Mouse (Mus musculus) thymus, postnatal 4 days (tissue): Measurements from ENCODE around the gene Grin2d.

Source experiments
- DNase-seq: peaks from one replicate; pipeline ENCODE4 v3.0.0; 2021

Grin2d gene

DNA sequence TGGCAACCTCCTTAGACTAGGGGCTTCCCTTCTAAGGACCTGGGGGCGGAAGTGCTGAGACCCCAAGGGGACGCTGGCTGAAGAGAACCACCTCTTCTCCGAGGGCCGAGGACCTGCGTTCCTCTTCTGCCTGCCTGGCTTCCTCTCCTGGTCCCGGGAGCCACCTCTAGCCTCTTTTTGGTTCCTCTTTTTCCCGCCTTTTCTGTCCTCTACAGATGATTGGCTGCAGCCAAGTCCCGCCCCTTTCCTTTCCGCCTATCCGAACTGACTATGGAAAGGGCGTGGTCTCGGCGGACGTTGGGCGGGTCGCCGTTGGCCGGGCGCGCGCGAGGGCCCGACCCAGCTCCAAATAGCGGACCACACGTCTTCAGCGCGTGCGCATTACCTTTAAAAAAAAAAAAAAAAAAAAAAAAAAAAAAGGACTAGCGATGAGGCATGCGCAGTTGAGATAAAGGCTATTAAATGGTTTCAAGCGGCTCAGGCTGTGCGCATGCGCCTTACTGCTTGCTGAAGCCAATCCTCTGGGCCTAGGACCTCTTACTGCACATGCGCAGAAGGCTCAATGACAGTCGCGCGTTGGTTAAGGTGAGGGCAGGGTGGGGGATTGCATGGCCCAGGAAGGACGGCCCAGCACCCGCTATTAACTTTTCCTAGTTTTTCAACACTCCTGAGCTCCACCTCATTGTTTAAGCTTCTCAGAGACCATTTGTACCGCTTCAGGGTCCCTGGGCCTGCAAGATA is 18.5 kb upstream of the Grin2d start, which contains the start of the genes Syngr4 and Tmem143:
Gene Syngr4, minus strand, starts transcription at position 198 of the 741 bp plus-strand sequence.
Gene Tmem143, plus strand, starts transcription at position 425 of the 741 bp plus-strand sequence.
- DNase-seq = peak; percentile 94

DNA sequence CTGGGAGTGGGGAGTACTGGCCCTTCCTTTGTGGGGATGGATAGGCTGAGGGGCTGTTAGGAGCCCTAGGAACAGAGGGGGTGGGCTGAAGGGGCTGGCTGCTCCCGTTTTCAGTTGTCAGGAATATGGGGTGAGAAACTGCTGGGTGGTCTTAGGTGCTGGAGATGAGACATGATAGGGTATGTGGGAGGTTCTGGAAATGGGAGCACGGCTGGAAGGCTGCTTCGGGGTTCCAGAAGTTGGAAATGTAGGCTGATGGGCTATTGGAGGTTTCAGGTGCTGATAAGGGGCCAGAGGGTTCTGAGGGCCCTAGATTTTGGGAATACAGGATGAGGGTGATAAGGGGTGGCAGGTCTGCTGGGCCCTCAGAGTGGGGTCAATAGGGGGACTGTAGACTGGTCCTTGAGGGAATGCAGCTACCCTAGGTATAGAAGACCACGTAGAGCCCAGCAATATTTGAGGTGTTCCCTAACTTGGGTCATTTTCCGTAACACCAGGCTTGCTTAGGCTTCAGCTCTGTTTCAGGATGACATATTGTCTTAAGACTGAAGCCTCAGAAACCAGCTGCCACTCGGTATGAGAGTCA is 17.8 kb upstream of the Grin2d start:
- DNase-seq = no peak

DNA sequence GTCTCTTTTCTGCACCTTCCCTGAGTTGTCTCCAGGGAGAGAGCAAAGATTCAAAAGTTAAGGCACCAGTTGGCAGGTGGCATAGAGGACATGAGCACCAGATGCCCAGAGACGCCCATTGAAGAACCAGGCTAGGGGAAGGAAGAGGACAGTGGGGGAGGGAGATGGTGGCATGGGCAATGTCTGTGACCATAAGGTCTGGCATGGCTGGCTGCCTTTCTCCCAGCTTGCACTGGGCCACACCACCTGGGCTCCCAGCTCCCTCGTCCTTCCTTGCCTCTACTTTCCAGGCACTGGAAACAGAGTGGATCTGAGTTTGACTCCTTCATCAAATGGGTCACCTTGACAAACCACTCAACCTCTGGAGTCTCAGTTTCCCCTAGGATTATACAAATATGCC is 14.5 kb upstream of the Grin2d start:
- no peak for DNase-seq

DNA sequence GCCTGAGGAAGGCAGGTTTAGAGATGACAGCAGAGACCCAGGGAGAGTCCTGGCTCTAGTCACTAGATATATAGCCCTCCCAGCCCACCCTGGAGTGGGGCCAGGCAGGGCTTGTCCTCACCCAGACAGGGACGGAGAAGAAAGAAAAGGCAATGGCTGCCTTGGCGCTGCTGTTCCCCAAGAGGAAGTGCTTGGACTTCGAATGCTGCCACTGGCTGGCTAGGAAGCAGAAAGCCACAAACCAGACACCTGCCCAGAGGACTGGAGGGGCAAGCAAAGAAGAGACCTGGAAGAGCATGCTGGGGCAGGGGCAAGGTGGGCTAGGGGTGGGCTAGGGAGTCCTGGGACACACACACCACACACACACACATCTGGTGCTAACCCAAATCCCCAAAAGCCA is 9.1 kb upstream of the Grin2d start:
- no peak for DNase-seq

DNA sequence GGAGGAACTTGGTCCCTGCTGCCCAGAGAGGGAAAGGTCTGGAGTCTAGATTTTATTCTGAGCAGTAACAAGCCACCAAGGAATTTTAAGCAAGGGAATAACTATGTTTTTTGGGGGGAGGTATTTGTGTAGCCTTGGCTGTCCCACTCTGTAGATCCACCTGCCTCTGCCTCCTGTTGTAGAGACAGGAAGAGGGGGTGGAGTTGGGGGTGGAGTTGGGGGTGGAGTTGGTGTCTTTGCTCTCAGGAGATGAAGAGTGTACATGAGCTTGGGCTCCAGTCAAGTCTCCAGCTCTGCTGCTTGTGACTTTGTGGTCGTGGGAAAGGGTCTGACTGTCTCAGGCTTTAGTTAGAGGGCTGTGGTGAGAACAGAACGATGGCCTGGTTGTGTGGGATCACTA is 2.8 kb upstream of the Grin2d start:
- no peak for DNase-seq

DNA sequence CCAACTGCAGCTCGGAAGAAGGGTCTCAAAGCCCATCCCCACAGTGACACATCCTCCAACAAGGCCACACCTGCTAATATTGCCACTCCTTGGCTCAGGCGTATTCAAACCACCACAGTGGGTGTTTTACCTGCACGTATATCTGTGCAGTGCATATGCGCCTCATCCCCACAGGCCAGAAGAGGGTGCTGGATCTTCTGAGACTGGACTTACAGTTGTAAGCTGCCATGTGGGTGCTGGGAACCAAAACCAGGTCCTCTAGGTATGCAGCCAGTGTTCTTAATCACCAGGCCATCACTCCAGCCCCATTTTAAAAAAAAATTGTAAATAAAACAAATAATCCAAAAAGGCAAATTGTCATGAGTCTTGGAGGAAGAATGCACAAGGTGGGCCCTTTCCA is 2.4 kb upstream of the Grin2d start:
- no peak for DNase-seq

DNA sequence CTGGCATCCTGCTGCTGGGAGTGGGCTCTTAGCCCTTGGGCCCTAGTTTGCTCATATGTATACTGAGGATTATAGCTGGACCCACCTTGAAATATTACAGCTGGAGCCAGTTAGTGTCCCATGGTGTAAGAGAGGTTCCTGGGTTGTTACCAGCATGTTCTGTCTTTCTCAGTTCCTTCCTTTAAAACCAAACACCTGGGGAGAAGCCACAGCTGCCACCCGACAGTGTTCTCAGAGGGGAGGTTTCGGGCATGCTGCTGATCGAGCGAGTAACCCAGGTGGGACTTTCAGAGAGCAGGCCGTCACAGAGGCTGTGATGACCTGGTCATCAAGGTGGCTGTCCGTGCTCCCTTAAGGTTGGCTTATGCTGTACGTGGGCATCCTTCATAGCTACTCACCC is 1.3 kb downstream of the Grin2d start:
- DNase-seq = no peak

DNA sequence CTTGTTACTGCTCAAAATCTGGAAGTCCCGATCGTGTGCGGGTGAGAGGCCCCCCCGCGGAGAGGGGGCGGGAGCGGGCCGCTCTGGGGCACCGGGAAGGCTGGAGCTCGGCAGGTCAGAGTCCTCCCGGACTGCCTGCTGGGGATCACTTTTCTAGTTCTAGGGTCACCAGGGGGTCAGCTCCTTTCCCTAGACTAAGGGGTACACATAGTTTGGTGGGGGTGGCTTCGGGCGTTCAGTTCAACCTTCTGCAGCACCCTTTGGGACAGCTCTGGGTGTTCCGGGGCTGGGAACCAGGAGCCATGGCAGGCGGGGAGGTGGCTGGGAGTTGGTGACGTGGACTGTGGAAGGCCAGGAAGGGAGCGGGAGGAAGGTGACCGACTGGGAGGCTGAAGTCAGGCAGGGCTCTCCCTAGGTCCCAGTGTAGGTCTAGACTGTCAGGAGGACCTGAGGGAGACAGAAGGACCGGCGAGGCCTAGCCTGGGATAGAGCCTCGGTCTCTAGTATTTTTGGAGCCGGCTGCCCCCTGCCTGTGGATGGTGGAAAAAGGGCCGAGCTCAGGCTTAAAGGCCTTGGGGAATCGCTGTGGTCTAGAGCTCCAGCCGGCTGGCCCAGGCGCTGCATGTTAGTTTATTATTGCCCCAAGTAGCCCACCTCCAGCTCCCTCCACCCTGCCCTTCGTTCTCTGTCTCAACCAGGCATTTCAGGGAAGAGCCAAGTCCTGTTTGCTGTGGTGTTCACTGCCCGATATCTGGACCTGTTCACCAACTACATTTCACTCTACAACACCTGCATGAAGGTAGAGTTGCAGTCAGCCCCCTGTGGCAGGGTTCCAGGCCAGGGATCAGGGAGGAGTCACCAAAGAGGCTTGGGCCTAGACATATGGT is 4.9 kb downstream of the Grin2d start:
- peak; percentile 75 for DNase-seq

DNA sequence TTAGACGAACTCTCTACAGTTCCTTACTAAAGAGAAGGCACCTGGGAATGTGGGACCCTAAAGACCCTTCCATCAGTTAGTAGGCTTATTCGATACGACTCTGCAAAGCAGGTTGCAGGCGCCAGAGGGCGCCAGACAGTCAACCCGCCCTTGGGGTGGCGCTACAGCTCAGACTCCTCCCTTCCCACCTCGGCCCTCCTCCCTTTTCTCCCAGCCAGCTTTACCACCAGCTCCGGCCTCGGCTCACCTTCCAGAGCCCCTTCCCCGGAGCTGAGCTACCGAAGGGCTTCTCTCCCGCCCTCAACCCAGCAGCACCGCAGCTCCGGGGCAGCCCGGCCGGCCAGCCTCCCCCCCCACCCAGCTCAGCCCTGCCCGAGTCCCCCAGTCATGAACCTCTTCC is 5.6 kb downstream of the Grin2d start, which contains the start of gene Kdelr1:
Gene Kdelr1, plus strand, starts transcription at position 149 of the 400 bp plus-strand sequence.
- peak; percentile 95 for DNase-seq

DNA sequence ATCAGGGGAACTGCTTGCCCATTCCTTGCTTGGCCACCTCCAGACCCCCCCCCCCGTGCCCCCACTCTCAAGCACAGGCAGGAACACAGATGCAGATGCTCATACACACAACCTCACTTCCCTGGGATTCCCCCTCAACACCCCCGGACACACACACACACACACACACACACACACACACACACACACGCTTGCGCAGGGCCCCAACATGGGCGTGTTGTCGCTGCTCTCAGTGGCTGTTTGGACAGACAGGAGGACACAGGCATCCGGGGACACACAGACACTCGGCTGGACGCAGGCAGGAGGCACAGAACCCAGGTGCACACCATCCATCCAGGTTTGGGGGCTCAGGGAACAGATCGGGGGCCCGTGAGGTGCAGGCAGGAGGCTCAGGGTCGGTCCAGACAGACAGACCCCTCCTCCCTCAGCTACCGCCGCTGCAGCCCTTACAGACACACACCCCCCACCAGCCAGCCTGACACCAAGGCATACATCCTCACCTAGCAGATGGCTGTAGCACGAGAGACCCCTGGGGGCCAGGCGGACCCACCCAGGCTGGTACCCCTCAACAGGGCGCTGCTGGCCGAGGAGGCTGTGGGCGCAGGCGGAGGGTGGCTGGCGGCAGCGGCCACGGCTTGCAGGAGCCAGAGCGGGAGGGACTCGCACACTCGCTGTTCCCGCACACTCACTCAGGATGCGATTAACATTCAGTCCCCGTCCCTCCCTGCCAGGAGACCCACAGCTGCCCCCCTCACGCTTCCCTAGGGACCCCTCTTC is 7.7 kb downstream of the Grin2d start:
- peak; percentile 48 for DNase-seq

DNA sequence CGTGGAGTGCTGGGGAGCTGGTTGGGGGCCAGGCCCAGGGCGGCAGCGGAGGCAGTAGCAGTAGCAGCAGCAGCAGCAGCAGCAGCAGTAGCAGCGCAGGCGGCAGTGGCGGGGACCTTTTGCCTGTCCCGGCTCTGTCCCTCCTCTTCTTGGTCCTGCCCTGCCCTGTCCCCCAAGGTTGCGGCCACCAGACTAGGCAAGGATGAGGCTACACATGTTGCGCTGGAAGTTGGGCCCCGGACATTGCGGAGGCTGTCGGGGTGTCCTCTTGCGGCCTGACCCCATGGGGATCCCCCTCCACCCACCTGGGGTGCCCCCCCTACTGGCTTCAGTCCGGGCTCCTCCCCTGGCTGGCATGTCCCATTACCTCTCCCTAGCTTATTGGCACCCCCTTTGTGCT is 8.4 kb downstream of the Grin2d start:
- DNase-seq = no peak

DNA sequence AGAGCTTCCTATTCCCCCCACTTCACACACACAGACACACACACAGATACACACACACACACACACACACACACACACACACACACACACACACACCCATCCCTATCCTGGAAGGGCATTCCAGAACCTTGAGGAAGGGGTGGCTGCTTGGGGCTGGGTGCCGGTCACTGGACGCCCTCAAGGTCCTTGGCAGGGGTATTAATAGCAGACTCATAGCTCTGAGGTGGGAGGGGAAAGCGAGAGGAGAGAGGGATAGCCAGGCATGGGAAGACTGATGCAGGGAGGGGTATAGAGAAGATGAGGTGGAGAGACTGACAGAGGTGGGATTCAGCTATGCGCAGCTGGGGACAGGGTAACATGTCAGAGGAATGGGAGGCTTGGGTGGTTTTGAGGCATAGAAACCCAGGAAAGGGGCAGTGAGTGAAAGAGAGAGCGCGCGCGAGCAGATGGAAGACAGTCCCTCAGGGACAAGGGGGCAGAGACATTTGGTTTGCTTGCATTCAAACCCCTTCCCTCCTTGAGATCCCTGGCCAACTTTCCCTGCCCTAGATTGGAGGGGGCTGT is 9.0 kb downstream of the Grin2d start:
- no peak for DNase-seq

DNA sequence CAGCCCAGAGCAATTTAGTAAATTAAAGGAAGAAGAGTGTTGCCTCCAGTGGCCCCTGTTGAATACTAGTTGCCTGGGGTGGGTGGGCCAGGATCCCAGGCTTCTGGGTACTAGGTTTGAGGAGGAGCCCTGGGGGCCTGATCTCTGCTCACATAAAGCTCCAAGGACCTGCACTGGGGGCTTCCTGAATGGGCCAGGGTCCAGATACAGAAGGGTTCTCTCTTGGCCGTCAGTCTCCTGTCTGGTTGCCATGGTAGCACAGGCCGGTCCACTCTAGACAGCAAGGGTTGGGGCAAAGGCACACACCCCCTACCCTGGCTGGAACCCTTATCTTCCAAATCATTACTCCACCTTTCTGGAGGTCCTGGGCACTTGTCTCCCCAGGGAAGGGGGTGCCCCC is 10.3 kb downstream of the Grin2d start:
- no peak for DNase-seq

DNA sequence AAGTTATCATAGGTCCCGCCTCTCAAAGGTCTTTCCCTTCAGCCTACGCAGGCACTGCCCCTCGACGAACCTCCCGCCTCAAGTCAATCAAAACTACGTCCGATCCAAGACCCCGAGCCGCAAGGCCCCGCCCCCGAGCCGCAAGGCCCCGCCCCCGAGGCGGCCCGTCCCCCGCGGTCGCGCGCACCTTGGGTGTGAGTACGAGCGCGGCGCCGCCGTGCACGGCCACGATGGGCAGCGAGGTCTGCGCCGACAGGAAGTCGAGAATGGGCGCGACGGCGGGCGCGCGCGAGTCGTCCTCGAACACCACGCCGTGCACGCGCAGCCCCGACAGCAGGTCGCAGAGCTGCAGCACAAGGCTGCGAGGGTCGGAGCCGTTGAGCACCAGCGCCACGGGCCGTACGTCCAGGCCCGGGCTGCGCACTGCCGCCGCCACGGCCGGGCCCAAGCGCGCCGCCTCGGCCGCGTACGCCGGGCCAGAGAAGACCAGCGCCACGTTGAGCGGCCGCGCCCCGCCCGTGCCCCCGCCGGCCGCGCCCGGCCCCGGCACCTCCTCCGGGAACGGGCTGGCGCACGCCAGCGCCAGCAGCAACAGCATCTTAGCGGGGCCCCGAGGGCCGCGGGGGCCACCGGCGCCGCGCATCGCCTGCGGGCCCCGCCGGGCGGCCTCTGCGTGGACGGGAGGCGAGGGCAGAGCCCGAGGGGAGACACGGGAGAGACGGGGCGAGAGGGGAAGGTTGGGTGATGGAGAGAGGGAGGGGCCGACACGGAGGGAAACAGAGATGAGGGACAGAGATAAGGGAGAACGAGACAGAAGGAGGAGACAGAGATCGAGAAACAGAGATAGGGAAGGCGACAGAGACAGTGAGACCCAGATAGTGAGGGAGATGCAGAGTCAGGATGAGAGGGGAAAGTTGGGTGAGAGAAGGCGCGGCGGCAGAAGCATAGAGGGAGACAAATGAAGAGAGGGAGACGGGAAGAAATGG is 12.0 kb downstream of the Grin2d start:
- DNase-seq = peak; percentile 96

DNA sequence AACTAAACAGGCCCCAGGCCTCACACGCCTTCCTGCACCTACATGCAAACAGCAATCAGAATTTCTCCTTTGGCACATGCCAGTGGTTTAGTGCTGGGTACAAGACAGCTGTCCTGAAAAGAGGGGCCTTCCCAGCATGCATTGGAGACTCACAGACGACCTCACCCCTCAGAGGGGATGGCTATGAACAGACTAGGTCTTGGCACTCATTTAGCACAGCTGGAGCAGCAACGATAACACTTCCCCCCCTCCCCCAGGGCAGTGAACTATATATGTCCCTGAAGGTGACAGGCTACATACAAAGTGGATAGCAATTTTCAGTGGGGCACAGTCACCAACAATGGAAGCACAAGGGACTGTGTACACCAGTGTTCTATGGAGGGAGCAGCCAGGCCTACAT is 13.7 kb downstream of the Grin2d start:
- DNase-seq = no peak

DNA sequence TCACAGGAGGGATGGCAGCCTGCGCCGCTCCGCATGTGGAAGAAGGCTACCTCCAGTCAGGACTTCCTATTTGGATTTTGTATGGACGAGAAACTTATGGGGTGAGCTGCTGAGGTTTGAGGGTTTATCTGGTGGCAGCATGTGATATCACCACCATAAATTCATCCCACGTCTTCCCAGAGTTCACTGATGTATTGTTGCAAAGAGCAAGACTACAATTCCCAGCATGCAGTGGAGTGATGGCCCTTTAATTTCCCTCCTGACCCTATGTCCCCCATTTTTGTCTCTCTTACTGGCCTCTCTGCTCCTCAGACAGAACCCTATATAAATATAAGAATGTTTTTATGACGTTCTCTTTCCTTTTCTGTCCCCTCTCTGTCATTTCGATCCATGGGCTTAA is 15.4 kb downstream of the Grin2d start:
- no peak for DNase-seq

DNA sequence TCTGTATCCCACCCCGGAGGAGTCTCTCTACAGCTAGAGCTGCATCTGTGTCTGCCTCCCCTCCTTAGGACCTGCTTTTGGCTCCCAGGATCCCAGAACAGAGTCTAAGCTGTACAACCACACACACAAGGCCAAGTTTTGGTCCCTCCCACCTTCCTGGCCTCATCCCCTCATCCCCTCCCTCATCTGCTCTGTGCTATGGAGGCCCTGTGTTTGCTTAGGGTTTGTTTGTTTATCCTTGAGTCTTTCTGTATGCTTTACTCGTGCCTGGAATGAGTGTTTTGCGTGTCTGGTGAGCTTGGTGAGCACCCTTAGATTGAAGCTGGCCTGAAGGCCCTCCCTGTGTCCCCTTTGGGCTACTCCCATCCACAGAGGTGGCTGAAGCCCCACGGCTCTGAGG is 19.2 kb downstream of the Grin2d start:
- no peak for DNase-seq

DNA sequence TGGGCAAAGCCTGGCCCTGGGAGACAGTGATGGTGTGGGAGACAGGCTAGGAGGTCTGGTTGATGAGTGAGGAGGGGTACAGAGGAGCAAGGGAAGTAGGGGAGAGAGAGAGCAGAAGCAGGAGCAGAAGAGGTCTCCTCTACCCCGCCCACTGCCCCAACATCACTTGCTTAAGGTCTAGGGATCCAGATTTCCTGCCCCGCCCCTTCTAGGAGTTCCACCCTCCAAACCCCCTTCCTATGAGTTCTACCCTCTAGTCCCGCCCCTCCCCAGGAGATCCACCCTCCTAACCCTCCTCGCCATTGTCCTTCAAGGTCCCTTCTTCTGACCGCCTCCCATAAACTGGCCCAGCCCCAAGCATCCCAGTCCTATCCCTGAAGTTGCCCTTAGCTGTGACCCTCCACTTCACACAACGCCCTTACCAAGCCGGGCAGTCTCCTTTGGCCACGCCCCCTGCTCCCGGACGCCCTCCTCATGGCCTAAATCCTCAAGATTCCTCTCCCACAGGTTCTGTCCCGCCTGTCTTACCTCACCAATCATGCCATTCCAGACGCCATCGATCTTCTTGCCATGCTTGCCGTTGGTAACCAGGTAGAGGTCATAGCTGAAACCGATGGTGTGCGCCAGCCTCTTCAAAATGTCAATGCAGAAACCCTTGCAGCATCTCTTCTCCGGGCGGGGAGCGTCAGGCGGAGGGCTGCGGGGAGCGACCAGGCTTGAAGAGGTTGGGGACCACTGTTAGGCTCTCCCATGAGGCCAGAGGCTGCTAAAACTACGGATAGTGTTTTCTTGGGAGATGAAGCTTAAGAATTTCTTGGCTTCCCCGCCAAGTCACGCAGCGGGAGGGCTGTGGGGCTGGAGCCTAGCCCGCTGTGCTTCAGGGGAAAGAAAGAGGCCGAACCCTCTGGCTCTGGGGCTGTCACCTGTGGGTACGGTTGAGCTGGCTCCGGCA is 21.0 kb downstream of the Grin2d start:
- DNase-seq = no peak

DNA sequence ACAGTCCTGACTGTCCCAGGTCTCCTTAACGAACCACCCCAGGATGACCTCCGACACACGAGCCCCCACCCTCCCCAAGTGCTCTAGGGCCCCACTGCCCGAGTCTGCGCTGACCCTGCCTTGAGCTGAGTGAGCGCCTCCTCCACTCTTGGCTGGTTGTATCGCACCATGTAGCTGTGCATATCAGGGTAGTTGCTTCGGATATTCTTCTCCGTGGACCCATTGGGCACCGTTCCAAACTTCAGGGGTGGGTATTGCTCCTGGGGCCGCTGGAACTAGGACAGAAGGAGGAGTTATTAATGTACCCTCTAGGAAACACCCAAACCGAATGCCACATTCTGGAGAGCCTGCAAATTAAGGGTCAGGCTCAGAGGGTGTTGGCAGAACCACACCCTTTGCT is 25.1 kb downstream of the Grin2d start:
- no peak for DNase-seq

DNA sequence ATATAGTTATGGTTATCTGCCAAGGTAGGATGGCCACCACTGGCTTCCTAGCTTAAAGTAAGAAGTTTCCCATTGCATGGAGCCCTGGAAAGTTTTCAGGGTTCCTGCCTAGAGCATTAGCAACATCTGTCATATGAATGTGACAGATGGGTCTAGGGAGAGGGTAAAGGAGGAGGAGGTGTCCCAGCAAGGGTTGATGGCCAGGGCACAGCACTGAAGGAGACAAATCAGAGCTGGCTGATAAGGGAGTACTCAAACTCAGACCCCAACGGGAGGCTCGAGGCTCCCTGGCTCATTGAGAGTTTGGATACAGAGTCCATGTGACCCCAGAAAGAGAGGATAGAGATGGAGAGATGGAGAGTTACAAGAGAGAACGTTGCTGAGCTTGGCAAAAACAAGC is 27.5 kb downstream of the Grin2d start:
- no peak for DNase-seq
